Mouse (Mus musculus): ENCODE data around the gene Matn1. TPM values are rescaled to one million over a fixed set of nuclear protein-coding genes. Genes with fewer than 3 reads are reported as not detected.

The Matn1 gene
- polyA plus RNA-seq, 1 experiment from 2014 or later: not detected

GRCm38 (mm10) chr4:130987046-130987445, 42.9 kb downstream of the Matn1 start:
- no peaks in the 10 kb centered on the region for H3K36me3 ChIP-seq (ENCODE audit: control insufficient read depth, insufficient read depth, low read length)
- DNase-seq (ENCODE audit: low spot score, missing footprints) (no peak), ATAC-seq (ENCODE audit: low FRiP score) (no peak)
- H3K9me3 ChIP-seq (ENCODE audit: control insufficient read depth, low read length): no peaks in the 10 kb centered on the region
- H3K4me2 ChIP-seq: no peak overlapping the region
- H3K27ac ChIP-seq (ENCODE audit: low read depth, low read length): no peak overlapping the region
- 87% methylated on average over 4 of the region's 4 CpGs for WGBS
- no peak overlapping the region for H3K9ac ChIP-seq (ENCODE audit: low read length)
- no peaks in the 10 kb centered on the region for H3K27me3 ChIP-seq (ENCODE audit: control insufficient read depth, insufficient read depth, low read length)
- no peaks in the 10 kb centered on the region for H3K4me1 ChIP-seq (ENCODE audit: control insufficient read depth, insufficient read depth, low read length)
- no peak overlapping the region for H3K4me3 ChIP-seq (ENCODE audit: low read depth, low read length)

GRCm38 (mm10) chr4:130988219-130988839, 44.1 kb downstream of the Matn1 start:
- no peak for DNase-seq (ENCODE audit: low spot score, missing footprints)
- no peak overlapping the region for H3K4me2 ChIP-seq
- 86% methylated on average over 6 of the region's 6 CpGs for WGBS
- H3K9ac ChIP-seq (ENCODE audit: low read length): no peak overlapping the region
- H3K27ac ChIP-seq (ENCODE audit: low read depth, low read length): no peak overlapping the region
- ATAC-seq (ENCODE audit: low FRiP score): no peak
- H3K27me3 ChIP-seq (ENCODE audit: control insufficient read depth, insufficient read depth, low read length): no peaks in the 10 kb centered on the region
- no peaks in the 10 kb centered on the region for H3K9me3 ChIP-seq (ENCODE audit: control insufficient read depth, low read length)
- no peaks in the 10 kb centered on the region for H3K36me3 ChIP-seq (ENCODE audit: control insufficient read depth, insufficient read depth, low read length)
- no peak overlapping the region for H3K4me3 ChIP-seq (ENCODE audit: low read depth, low read length)
- H3K4me1 ChIP-seq (ENCODE audit: control insufficient read depth, insufficient read depth, low read length): no peaks in the 10 kb centered on the region

GRCm38 (mm10) chr4:130989146-130989545, 45.0 kb downstream of the Matn1 start:
- WGBS: 84% methylated on average over 9 of the region's 9 CpGs
- no peaks in the 10 kb centered on the region for H3K9me3 ChIP-seq (ENCODE audit: control insufficient read depth, low read length)
- no peaks in the 10 kb centered on the region for H3K27me3 ChIP-seq (ENCODE audit: control insufficient read depth, insufficient read depth, low read length)
- no peak overlapping the region for H3K4me2 ChIP-seq
- no peak overlapping the region for H3K27ac ChIP-seq (ENCODE audit: low read depth, low read length)
- no peak overlapping the region for H3K9ac ChIP-seq (ENCODE audit: low read length)
- DNase-seq (ENCODE audit: low spot score, missing footprints) (no peak), ATAC-seq (ENCODE audit: low FRiP score) (no peak)
- no peak overlapping the region for H3K4me3 ChIP-seq (ENCODE audit: low read depth, low read length)
- H3K36me3 ChIP-seq (ENCODE audit: control insufficient read depth, insufficient read depth, low read length): no peaks in the 10 kb centered on the region
- no peaks in the 10 kb centered on the region for H3K4me1 ChIP-seq (ENCODE audit: control insufficient read depth, insufficient read depth, low read length)

GRCm38 (mm10) chr4:130990966-130991365, 46.8 kb downstream of the Matn1 start:
- no peak overlapping the region for H3K4me2 ChIP-seq
- ATAC-seq (ENCODE audit: low FRiP score) (no peak), DNase-seq (ENCODE audit: low spot score, missing footprints) (no peak)
- no peak overlapping the region for H3K27ac ChIP-seq (ENCODE audit: low read depth, low read length)
- WGBS: 93% methylated on average over 5 of the region's 5 CpGs
- H3K4me1 ChIP-seq (ENCODE audit: control insufficient read depth, insufficient read depth, low read length): no peaks in the 10 kb centered on the region
- H3K9ac ChIP-seq (ENCODE audit: low read length): no peak overlapping the region
- H3K4me3 ChIP-seq (ENCODE audit: low read depth, low read length): no peak overlapping the region
- no peaks in the 10 kb centered on the region for H3K36me3 ChIP-seq (ENCODE audit: control insufficient read depth, insufficient read depth, low read length)
- H3K27me3 ChIP-seq (ENCODE audit: control insufficient read depth, insufficient read depth, low read length): no peaks in the 10 kb centered on the region
- H3K9me3 ChIP-seq (ENCODE audit: control insufficient read depth, low read length): no peaks in the 10 kb centered on the region

- no peak overlapping the region for H3K27ac ChIP-seq (ENCODE audit: low read depth, low read length)
- H3K9me3 ChIP-seq (ENCODE audit: control insufficient read depth, low read length): no peaks in the 10 kb centered on the region
- no peaks in the 10 kb centered on the region for H3K27me3 ChIP-seq (ENCODE audit: control insufficient read depth, insufficient read depth, low read length)
- ATAC-seq (ENCODE audit: low FRiP score) (no peak), DNase-seq (ENCODE audit: low spot score, missing footprints) (no peak)
- no peak overlapping the region for H3K4me2 ChIP-seq
- H3K9ac ChIP-seq (ENCODE audit: low read length): no peak overlapping the region
- H3K4me1 ChIP-seq (ENCODE audit: control insufficient read depth, insufficient read depth, low read length): no peaks in the 10 kb centered on the region
- H3K36me3 ChIP-seq (ENCODE audit: control insufficient read depth, insufficient read depth, low read length): no peaks in the 10 kb centered on the region
- WGBS: 85% methylated on average over 8 of the region's 8 CpGs
- no peak overlapping the region for H3K4me3 ChIP-seq (ENCODE audit: low read depth, low read length)
Measured at GRCm38 (mm10) chr4:130994556-130994955, 50.4 kb downstream of the Matn1 start.

GRCm38 (mm10) chr4:130999744-131000527, 55.8 kb downstream of the Matn1 start:
- Histone ChIP-seq H3K4me2 (no peak overlapping the region), H3K9ac (ENCODE audit: low read length) (no peak overlapping the region), H3K4me3 (ENCODE audit: low read depth, low read length) (no peak overlapping the region), H3K27me3 (ENCODE audit: control insufficient read depth, insufficient read depth, low read length) (no peaks in the 10 kb centered on the region), H3K9me3 (ENCODE audit: control insufficient read depth, low read length) (no peaks in the 10 kb centered on the region), H3K36me3 (ENCODE audit: control insufficient read depth, insufficient read depth, low read length) (no peaks in the 10 kb centered on the region), H3K4me1 (ENCODE audit: control insufficient read depth, insufficient read depth, low read length) (no peaks in the 10 kb centered on the region), H3K27ac (ENCODE audit: low read depth, low read length) (no peak overlapping the region)
- DNase-seq (ENCODE audit: low spot score, missing footprints) (peak; percentile 71), ATAC-seq (ENCODE audit: low FRiP score) (no peak)
- 81% methylated on average over 5 of the region's 5 CpGs for WGBS

GRCm38 (mm10) chr4:131000614-131001178, 56.5 kb downstream of the Matn1 start:
- no peaks in the 10 kb centered on the region for H3K9me3 ChIP-seq (ENCODE audit: control insufficient read depth, low read length)
- H3K9ac ChIP-seq (ENCODE audit: low read length): no peak overlapping the region
- H3K27me3 ChIP-seq (ENCODE audit: control insufficient read depth, insufficient read depth, low read length): no peaks in the 10 kb centered on the region
- WGBS: 89% methylated on average over 15 of the region's 15 CpGs
- ATAC-seq (ENCODE audit: low FRiP score) (no peak), DNase-seq (ENCODE audit: low spot score, missing footprints) (peak; percentile 64)
- no peak overlapping the region for H3K4me3 ChIP-seq (ENCODE audit: low read depth, low read length)
- H3K4me1 ChIP-seq (ENCODE audit: control insufficient read depth, insufficient read depth, low read length): no peaks in the 10 kb centered on the region
- H3K4me2 ChIP-seq: no peak overlapping the region
- no peak overlapping the region for H3K27ac ChIP-seq (ENCODE audit: low read depth, low read length)
- H3K36me3 ChIP-seq (ENCODE audit: control insufficient read depth, insufficient read depth, low read length): no peaks in the 10 kb centered on the region
